Mouse (Mus musculus) CH12.LX (cell line): ENCODE results near the gene Gm37240. TPM values are rescaled to one million over a fixed set of nuclear protein-coding genes. Genes with fewer than 3 reads are reported as not detected.

ENCODE experiments used
- DNase-seq: peaks from one replicate; pipeline ENCODE4 v3.0.0-alpha.2; 2013; ENCODE audit errors: extremely low read depth
- H3K27ac ChIP-seq: 2 replicates; pipeline ENCODE4 v1.5.1; 2012; ENCODE audit warnings: low read depth, mild to moderate bottlenecking, control low read depth, moderate library complexity; ENCODE audit not compliant: insufficient read depth
- H3K27me3 ChIP-seq: replicated peaks from 2 replicates; pipeline ENCODE3; 2012; ENCODE audit warnings: inconsistent platforms
- H3K36me3 ChIP-seq, 2 experiments: replicated peaks in 1 of 2; 2 replicates each; pipeline versions ENCODE3 to v1.6.1; 2012; ENCODE audit warnings: inconsistent platforms in 1 of 2, low read length in 1 of 2, mild to moderate bottlenecking in 1 of 2, mixed read lengths in 1 of 2, moderate library complexity in 1 of 2; ENCODE audit not compliant: control insufficient read depth in 1 of 2, insufficient read depth in 1 of 2
- H3K4me1 ChIP-seq, 2 experiments: 2 replicates each; pipeline ENCODE4 v1.6.1; 2012; ENCODE audit warnings: inconsistent platforms in 1 of 2, moderate library complexity in 1 of 2; ENCODE audit not compliant: insufficient read depth in 2 of 2, control insufficient read depth in 1 of 2
- H3K4me2 ChIP-seq: 2 replicates; pipeline ENCODE4 v1.6.1; 2012; ENCODE audit warnings: low read depth, mild to moderate bottlenecking, control low read depth; ENCODE audit not compliant: poor library complexity, insufficient read depth, severe bottlenecking
- H3K4me3 ChIP-seq, 3 experiments: fragments of 150-350 bp in 1 of 3; sonication (generic) in 1 of 3; replicated peaks in 1 of 3; 2 replicates each; pipeline versions ENCODE3 to v1.5.1; 2011 to 2012; ENCODE audit warnings: low read depth in 2 of 3, low read length in 2 of 3, mild to moderate bottlenecking in 2 of 3, moderate library complexity in 2 of 3, control low read depth in 1 of 3, improper control_type of control experiment in 1 of 3, inconsistent platforms in 1 of 3, mixed read lengths in 1 of 3; ENCODE audit not compliant: poor library complexity in 1 of 3
- H3K79me2 ChIP-seq: replicated peaks from 2 replicates; pipeline ENCODE4 v1.6.1; 2012; ENCODE audit warnings: mild to moderate bottlenecking, moderate library complexity; ENCODE audit not compliant: control insufficient read depth, poor library complexity, insufficient read depth, severe bottlenecking; ENCODE audit errors: extremely low read depth
- H3K9ac ChIP-seq: 2 replicates; pipeline ENCODE4 v1.6.1; 2012; ENCODE audit warnings: low read depth, mild to moderate bottlenecking, control low read depth, moderate library complexity; ENCODE audit not compliant: insufficient read depth
- H3K9me3 ChIP-seq: replicated peaks from 2 replicates; pipeline ENCODE3; 2012; ENCODE audit warnings: low read length, inconsistent platforms, mixed read lengths
- CHD1 ChIP-seq: IDR thresholded peaks from 2 replicates; pipeline ENCODE4 v1.6.1; 2012; ENCODE audit warnings: low read depth, low read length, improper control_type of control experiment, inconsistent platforms
- CHD2 ChIP-seq: IDR thresholded peaks from 2 replicates; pipeline ENCODE4 v1.6.1; 2011; ENCODE audit warnings: low read length, improper control_type of control experiment
- ELF1 ChIP-seq: IDR thresholded peaks from 2 replicates; pipeline ENCODE4 v1.6.1; 2014; ENCODE audit warnings: low read depth, mild to moderate bottlenecking, inconsistent platforms, low read length, improper control_type of control experiment
- ETS1 ChIP-seq: conservative IDR thresholded peaks from 2 replicates; pipeline ENCODE4 v1.6.1; 2012; ENCODE audit warnings: low read depth, mild to moderate bottlenecking, inconsistent platforms, low read length, improper control_type of control experiment, moderate library complexity
- GABPA ChIP-seq: IDR thresholded peaks from 2 replicates; pipeline ENCODE4 v1.6.1; 2012; ENCODE audit warnings: low read depth, low read length, improper control_type of control experiment, inconsistent platforms; ENCODE audit not compliant: insufficient replicate concordance
- HCFC1 ChIP-seq: IDR thresholded peaks from 2 replicates; pipeline ENCODE4 v1.6.1; 2012; ENCODE audit warnings: low read depth, mild to moderate bottlenecking, inconsistent platforms, low read length, improper control_type of control experiment
- IRF4 ChIP-seq: IDR thresholded peaks from 2 replicates; pipeline ENCODE4 v1.6.1; 2014; ENCODE audit warnings: low read depth, mild to moderate bottlenecking, inconsistent platforms, low read length, improper control_type of control experiment
- JUN ChIP-seq: IDR thresholded peaks from 2 replicates; pipeline ENCODE4 v1.6.1; 2011; ENCODE audit warnings: low read depth, mild to moderate bottlenecking, low read length, improper control_type of control experiment, moderate library complexity; ENCODE audit not compliant: insufficient read depth
- KAT2A ChIP-seq: IDR thresholded peaks from 2 replicates; pipeline ENCODE4 v1.6.1; 2012; ENCODE audit warnings: low read length, improper control_type of control experiment, inconsistent platforms; ENCODE audit not compliant: insufficient replicate concordance
- MAFK ChIP-seq: IDR thresholded peaks from 2 replicates; pipeline ENCODE4 v1.6.1; 2011; ENCODE audit warnings: low read length, improper control_type of control experiment; ENCODE audit not compliant: insufficient replicate concordance
- MAX ChIP-seq: IDR thresholded peaks from 2 replicates; pipeline ENCODE4 v1.6.1; 2011; ENCODE audit warnings: low read length, improper control_type of control experiment
- MEF2A ChIP-seq: IDR thresholded peaks from 2 replicates; pipeline ENCODE4 v1.6.1; 2014; ENCODE audit warnings: low read depth, mild to moderate bottlenecking, inconsistent platforms, low read length, improper control_type of control experiment, borderline replicate concordance
- MXI1 ChIP-seq: IDR thresholded peaks from 2 replicates; pipeline ENCODE4 v1.6.1; 2011; ENCODE audit warnings: mild to moderate bottlenecking, low read depth, low read length, improper control_type of control experiment
- NELFE ChIP-seq: IDR thresholded peaks from 2 replicates; pipeline ENCODE4 v1.6.1; 2011; ENCODE audit warnings: low read depth, low read length, improper control_type of control experiment
- PAX5 ChIP-seq: IDR thresholded peaks from 2 replicates; pipeline ENCODE4 v1.6.1; 2012; ENCODE audit warnings: low read length, inconsistent platforms, mixed read lengths
- SMC3 ChIP-seq: IDR thresholded peaks from 2 replicates; pipeline ENCODE4 v1.6.1; 2011; ENCODE audit warnings: low read depth, low read length, improper control_type of control experiment
- TCF12 ChIP-seq: IDR thresholded peaks from 2 replicates; pipeline ENCODE4 v1.6.1; 2014; ENCODE audit warnings: low read depth, mild to moderate bottlenecking, inconsistent platforms, low read length, improper control_type of control experiment
- ZMIZ1 ChIP-seq: IDR thresholded peaks from 2 replicates; pipeline ENCODE4 v1.6.1; 2012; ENCODE audit warnings: low read depth, mild to moderate bottlenecking, inconsistent platforms, low read length, improper control_type of control experiment
- dilution Hi-C: fragments of 300-500 bp; cut with MboI; formaldehyde crosslinking; loops from 2 replicates; pipeline ENCODE4 v1.14.3; 2020; ENCODE audit warnings: low sequenced_read_pairs; ENCODE audit not compliant: extremely low pct_unique_long_range_greater_than_20kb, extremely low pct_ligation_motif_present
- in situ Hi-C: fragments of 300-500 bp; cut with MboI; formaldehyde crosslinking; loops from 3 replicates; pipeline ENCODE4 v1.14.3; 2019; ENCODE audit warnings: low sequenced_read_pairs, low pct_ligation_motif_present, low pct_unique_long_range_greater_than_20kb, mixed read lengths
- polyA plus RNA-seq: library from polyadenylated mRNA; unstranded; fragments of >175 nt; gene quantifications from 2 replicates; pipeline ENCODE4 v1.2.1, GENCODE M21; 2012; ENCODE audit warnings: low read depth; ENCODE audit not compliant: insufficient read length
- total RNA-seq, 2 experiments: library from RNA; depleted of rRNA; stranded (reverse); fragments of 300-350 nt in 1 of 2; fragments of >200 nt in 1 of 2; gene quantifications; 2 replicates each; pipeline ENCODE4 v1.2.3; 2012 to 2014

Gene Gm37240
- total and polyA plus RNA-seq, 3 experiments: 0.08 to 0.19 (median 0.14) TPM

DNA sequence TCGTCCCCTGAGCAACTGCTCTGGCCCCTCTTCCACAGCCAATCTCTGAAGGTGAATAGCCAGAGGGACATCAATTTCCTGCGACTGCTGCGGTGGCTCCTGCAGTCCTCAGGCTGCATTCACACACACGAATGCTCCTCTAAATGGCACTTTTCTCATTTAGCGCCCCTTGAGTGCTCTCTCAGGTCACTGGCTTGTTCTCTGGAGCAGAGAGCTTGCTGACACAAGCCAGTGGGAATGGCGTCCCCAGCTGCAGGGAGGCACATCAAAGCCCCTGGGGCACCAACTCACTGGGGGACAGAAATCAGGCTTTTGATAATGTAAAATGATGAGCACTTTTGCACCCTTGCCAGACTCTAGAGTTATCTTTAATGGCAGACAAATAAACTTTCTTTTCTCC is 654.5 kb downstream of the Gm37240 start:
- Histone ChIP-seq H3K79me2 (no peaks in the 10 kb centered on the region), H3K36me3 (no peaks in the 10 kb centered on the region), H3K4me2 (no peak overlapping the region), H3K27me3 (no peaks in the 10 kb centered on the region), H3K9ac (no peak overlapping the region), H3K27ac (no peak overlapping the region), H3K4me1 (no peaks in the 10 kb centered on the region), H3K9me3 (no peaks in the 10 kb centered on the region), H3K4me3 (no peak overlapping the region)
- in situ Hi-C loops: no loop called here
- dilution Hi-C loops: no loop called here
- TF ChIP-seq CHD2 (no peak), KAT2A (no peak)
- DNase-seq: no peak

DNA sequence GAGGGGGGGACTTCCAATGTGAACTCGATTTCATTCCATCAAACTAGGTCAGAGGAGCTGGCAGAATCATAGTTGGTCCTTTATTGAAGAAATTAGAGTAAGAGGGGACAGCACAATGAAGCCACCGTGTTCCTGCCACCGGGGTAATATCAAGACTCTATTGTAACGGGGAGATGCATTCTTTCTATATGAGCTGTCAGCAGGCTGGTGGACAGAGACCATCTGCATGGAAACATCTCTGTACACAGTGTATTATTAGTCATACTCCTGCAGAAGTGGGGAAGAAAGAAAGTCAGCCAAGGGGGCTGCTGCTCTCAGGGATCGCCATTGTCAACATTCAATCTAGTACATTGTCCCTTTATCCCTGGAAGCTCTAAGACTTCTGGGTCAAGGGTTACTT is 665.3 kb downstream of the Gm37240 start:
- no peaks in the 10 kb centered on the region for H3K27me3 ChIP-seq
- H3K4me1 ChIP-seq: no peaks in the 10 kb centered on the region
- no peaks in the 10 kb centered on the region for H3K36me3 ChIP-seq
- in situ Hi-C loops: no loop called here
- TF ChIP-seq ZMIZ1 (no peak), NELFE (no peak), MAX (no peak), JUN (no peak), ETS1 (no peak), HCFC1 (no peak), SMC3 (no peak), TCF12 (no peak), MAFK (no peak), MEF2A (no peak), IRF4 (no peak), CHD1 (no peak), GABPA (no peak), PAX5 (no peak), MXI1 (no peak), ELF1 (no peak)
- TF ChIP-seq, all 38 proteins: peak for 0
- no peaks in the 10 kb centered on the region for H3K9me3 ChIP-seq
- H3K4me3 ChIP-seq: no peak overlapping the region
- no peak for DNase-seq
- no peaks in the 10 kb centered on the region for H3K79me2 ChIP-seq
- no peak overlapping the region for H3K27ac ChIP-seq
- no peak overlapping the region for H3K9ac ChIP-seq
- dilution Hi-C loops: no loop called here
- no peak overlapping the region for H3K4me2 ChIP-seq
